Mouse (Mus musculus): ENCODE results near the gene Olfr5. TPM values are rescaled to one million over a fixed set of nuclear protein-coding genes. Genes with fewer than 3 reads are reported as not detected.
"Not testable (repeated sequence)": the region's sequence is repeated elsewhere in the genome, so short reads cannot be mapped to it uniquely, and the experiment has no call there.

Gene Olfr5
- total RNA-seq (2017), result not detected in 3 replicates

DNA sequence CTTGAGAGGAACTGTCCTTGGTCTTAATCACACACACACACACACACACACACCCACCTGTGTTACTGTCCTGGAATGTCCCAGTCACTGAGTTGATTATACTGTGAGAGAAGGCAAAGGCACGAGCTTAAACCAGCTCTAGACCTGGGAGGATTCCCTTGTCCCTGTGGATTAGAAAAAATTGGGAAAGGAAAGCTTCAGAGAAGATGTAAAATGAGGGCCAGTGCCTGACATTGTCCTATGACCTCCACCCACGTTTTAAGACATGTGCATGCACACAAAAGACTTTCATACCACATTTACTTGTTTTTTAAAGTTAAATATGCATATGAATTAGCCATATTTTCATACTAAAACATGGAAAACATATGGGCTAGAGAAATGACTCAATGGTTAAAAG, at the start of gene Olfr5:
Olfr5 (minus strand) TSS at position 101 of the 400 bp plus-strand sequence.
- no peak for ATAC-seq (replicated peaks; ENCODE audit: insufficient number of reproducible peaks, low FRiP score, low TSS enrichment, poor library complexity, severe bottlenecking)

GRCm38 (mm10) chr7:6526141-6526540, 39.4 kb upstream of the Olfr5 start:
- ATAC-seq (replicated peaks; ENCODE audit: insufficient number of reproducible peaks, low FRiP score, low TSS enrichment, poor library complexity, severe bottlenecking), result no peak

GRCm38 (mm10) chr7:6525001-6525400, 38.3 kb upstream of the Olfr5 start:
- ATAC-seq (replicated peaks; ENCODE audit: insufficient number of reproducible peaks, low FRiP score, low TSS enrichment, poor library complexity, severe bottlenecking), result no peak

DNA sequence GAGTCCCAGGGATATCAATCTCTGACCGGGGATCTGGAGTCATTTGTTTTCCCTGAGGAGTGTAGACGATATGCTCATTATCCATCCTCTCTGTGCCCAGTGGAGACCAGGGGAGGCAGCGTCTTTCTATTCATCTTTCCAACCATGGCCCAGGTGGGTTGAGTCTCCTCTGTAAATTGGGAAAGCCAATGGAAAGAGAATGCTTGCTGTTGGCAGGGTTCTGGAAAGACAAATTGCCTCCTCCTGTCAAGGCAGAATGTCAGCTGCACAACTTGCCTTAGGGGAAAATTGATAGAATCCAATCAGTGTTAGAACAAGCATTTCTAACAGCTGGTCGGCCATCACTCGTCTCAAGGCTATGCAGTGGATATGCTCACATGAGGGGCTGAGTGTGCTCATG, 36.1 kb upstream of the Olfr5 start, which contains the start of gene Olfr1349:
Olfr1349 (minus strand) TSS at position 101 of the 400 bp plus-strand sequence.
- no peak for ATAC-seq (replicated peaks; ENCODE audit: insufficient number of reproducible peaks, low FRiP score, low TSS enrichment, poor library complexity, severe bottlenecking)

DNA sequence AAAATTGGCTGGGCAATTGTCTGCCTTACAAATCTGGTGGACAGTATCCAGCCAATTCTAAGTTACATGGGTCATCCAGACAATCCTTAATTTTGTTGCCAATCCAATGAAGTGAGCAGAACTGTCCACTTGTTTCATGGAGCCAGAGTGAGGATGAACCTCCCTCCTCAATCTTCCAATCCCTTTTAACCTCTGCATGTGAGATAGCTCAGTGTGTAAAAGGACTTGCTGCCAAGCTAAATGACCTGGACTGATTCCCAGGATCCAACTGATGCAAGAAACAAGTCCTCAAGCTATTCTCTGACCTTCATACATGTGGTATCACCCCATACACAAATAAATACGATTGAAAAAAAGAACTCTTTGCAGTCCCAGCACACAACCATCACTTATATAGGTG, 34.9 kb upstream of the Olfr5 start:
- no peak for ATAC-seq (replicated peaks; ENCODE audit: insufficient number of reproducible peaks, low FRiP score, low TSS enrichment, poor library complexity, severe bottlenecking)

DNA sequence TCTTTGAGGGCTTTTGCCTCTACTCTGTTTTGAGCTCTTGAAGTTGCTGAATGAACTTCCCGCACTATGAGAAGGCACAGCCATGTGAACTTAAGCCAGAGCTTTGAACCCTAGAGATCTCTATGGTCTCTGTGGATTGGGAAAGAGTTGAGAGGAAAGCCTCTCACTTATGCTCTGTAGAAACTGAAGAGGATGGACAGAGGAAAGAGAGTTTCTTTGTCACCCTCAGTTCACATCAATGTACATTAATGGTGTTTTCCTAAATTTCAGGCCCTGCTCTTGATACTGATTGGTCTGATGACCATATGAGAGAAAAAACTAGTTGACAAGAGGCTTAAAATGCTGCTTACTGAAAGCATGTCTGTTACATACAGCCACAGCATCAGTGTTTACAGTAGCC, 21.9 kb upstream of the Olfr5 start, which contains the start of gene Olfr1348:
Olfr1348 (minus strand) TSS at position 101 of the 400 bp plus-strand sequence.
- ATAC-seq (replicated peaks; ENCODE audit: insufficient number of reproducible peaks, low FRiP score, low TSS enrichment, poor library complexity, severe bottlenecking), result no peak

- no peak for ATAC-seq (replicated peaks; ENCODE audit: insufficient number of reproducible peaks, low FRiP score, low TSS enrichment, poor library complexity, severe bottlenecking)
Observed at GRCm38 (mm10) chr7:6499655-6500054, 12.9 kb upstream of the Olfr5 start, which contains the start of gene Olfr1347. Gene Olfr1347 (minus strand): TSS chr7:6499755.

GRCm38 (mm10) chr7:6477633-6478032, 9.1 kb downstream of the Olfr5 start:
- not testable (repeated sequence) for ATAC-seq (replicated peaks; ENCODE audit: insufficient number of reproducible peaks, low FRiP score, low TSS enrichment, poor library complexity, severe bottlenecking)

GRCm38 (mm10) chr7:6466951-6467350, 19.8 kb downstream of the Olfr5 start, which contains the start of gene Olfr1346:
Gene Olfr1346 (plus strand): TSS chr7:6467101.
- ATAC-seq (replicated peaks; ENCODE audit: insufficient number of reproducible peaks, low FRiP score, low TSS enrichment, poor library complexity, severe bottlenecking), result no peak

DNA sequence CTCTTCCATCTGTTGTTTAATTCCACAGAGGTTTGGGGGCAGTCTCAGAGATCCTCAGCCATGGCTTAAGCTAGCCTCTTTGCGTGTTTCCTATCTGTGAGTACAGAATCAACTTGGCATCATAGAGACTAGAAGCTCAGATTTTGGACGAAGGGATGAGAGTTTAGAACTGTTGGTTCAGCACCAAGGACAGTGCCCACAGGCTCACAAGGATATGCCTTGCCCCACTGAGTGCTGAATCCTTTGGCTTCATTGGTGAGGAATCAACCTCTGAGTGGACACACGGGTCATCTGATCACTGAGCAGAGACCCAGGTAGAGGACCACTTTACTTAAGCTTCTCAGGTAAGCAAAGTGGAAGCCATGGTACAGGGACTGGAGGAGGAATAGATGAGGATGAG, 30.3 kb downstream of the Olfr5 start:
- no peak for ATAC-seq (replicated peaks; ENCODE audit: insufficient number of reproducible peaks, low FRiP score, low TSS enrichment, poor library complexity, severe bottlenecking)

DNA sequence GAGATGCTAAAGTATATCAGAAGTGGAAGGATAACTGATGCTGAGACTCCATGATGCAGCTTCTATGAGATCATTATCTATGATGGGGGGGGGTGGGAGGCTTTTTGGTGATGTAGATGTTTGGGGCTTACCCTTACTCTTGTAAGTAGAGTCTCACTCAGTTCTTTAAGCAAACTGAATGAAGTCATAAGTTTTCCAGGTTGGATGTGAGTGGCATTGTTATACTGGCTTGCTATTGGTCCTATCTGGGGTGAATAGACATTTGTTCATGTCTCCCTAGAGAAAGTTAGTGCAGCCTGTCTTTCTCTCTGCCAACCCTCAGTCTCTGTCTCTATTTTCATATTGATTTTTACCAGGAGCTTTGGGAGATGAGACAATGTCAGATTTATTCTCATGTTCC, 30.9 kb downstream of the Olfr5 start, which contains the start of gene Olfr1336:
Olfr1336 (plus strand) TSS at position 301 of the 400 bp plus-strand sequence.
- no peak for ATAC-seq (replicated peaks; ENCODE audit: insufficient number of reproducible peaks, low FRiP score, low TSS enrichment, poor library complexity, severe bottlenecking)

- no peak for ATAC-seq (replicated peaks; ENCODE audit: insufficient number of reproducible peaks, low FRiP score, low TSS enrichment, poor library complexity, severe bottlenecking)
Observed at GRCm38 (mm10) chr7:6447771-6448170, 39.0 kb downstream of the Olfr5 start.

- ATAC-seq (replicated peaks; ENCODE audit: insufficient number of reproducible peaks, low FRiP score, low TSS enrichment, poor library complexity, severe bottlenecking), result no peak
Observed at GRCm38 (mm10) chr7:6441173-6441572, 45.6 kb downstream of the Olfr5 start.

- ATAC-seq (replicated peaks; ENCODE audit: insufficient number of reproducible peaks, low FRiP score, low TSS enrichment, poor library complexity, severe bottlenecking), result no peak
Observed at GRCm38 (mm10) chr7:6438388-6438787, 48.4 kb downstream of the Olfr5 start, which contains the start of gene Olfr1344. Gene Olfr1344 (plus strand): TSS chr7:6438688.

DNA sequence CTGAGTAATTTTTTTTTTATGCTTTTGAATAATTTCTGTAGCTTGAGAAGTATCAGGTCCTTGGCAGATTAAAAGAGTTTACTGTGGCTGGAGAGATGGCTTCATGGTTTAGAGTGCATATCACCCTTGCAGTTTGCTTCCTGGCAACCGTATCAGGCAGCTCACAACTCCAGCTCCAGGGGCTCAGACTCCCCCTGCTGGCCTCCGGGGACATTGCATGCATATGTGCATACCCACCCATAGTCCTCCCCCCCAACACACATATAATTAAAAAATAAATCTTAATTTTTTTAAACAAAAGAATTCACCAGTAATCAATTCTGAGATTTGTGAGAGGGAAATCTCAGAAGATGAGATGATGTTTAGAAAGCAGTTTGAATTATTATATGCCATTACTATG, 56.4 kb downstream of the Olfr5 start:
- ATAC-seq (replicated peaks; ENCODE audit: insufficient number of reproducible peaks, low FRiP score, low TSS enrichment, poor library complexity, severe bottlenecking), result no peak

DNA sequence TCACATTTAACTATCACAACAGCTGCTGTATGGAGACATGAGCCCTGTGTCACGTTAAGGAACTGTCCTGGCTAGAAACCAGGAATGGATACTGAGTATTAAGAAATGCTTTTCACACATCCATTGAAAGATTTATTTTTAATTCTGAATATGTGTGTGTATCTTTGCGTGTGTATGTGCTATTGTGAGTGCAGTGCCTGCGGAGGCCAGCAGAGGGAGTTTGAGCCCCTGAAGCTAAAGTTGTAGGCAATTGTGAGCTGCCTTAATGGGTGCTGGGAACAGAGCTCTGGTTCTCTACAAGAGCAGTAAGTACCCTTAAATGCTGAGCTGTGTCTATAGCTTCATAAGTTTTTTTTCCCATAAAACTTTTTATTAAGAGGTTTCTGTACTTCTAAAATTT, 57.4 kb downstream of the Olfr5 start:
- ATAC-seq (replicated peaks; ENCODE audit: insufficient number of reproducible peaks, low FRiP score, low TSS enrichment, poor library complexity, severe bottlenecking), result no peak

Other genes starting within 250 kb of the Olfr5 start
- not detected in 3 replicates for gene Epp13, start 234.2 kb downstream of the Olfr5 start, total RNA-seq (2017)
- gene Zfp667, start 200.4 kb downstream of the Olfr5 start, total RNA-seq (2017), result 1.3 to 5.0 TPM (median 2.3 TPM) in 3 replicates
- gene Zfp583, start 155.7 kb downstream of the Olfr5 start, total RNA-seq (2017), result 1.3 to 1.9 TPM in 2 of 3 replicates, not detected in the other
- 0.19 TPM in 1 of 3 replicates, not detected in the others for gene Gm3854, start 143.2 kb downstream of the Olfr5 start, total RNA-seq (2017)
- 1.6 to 5.6 TPM (median 2.9 TPM) in 3 replicates for gene Zfp78, start 123.7 kb downstream of the Olfr5 start, total RNA-seq (2017)
- 1.6 to 3.7 TPM (median 2.9 TPM) in 3 replicates for gene Zfp28, start 103.6 kb downstream of the Olfr5 start, total RNA-seq (2017)
- not detected in 3 replicates for gene Smim17, start 88.2 kb downstream of the Olfr5 start, total RNA-seq (2017)
- not detected in 3 replicates for gene Gm20715, start 76.7 kb downstream of the Olfr5 start, total RNA-seq (2017)
- gene Olfr1344, start 48.3 kb downstream of the Olfr5 start, total RNA-seq (2017), result not detected in 3 replicates
- gene Olfr1336, start 30.8 kb downstream of the Olfr5 start, total RNA-seq (2017), result not detected in 3 replicates
- not detected in 3 replicates for gene Olfr1346, start 19.8 kb downstream of the Olfr5 start, total RNA-seq (2017)
- not detected in 3 replicates for gene Olfr1347, start 12.8 kb upstream of the Olfr5 start, total RNA-seq (2017)
- not detected in 3 replicates for gene Olfr1348, start 21.8 kb upstream of the Olfr5 start, total RNA-seq (2017)
- not detected in 3 replicates for gene Olfr1349, start 36.0 kb upstream of the Olfr5 start, total RNA-seq (2017)
- not detected in 3 replicates for gene Olfr1350, start 77.9 kb upstream of the Olfr5 start, total RNA-seq (2017)
- not detected in 3 replicates for gene Zim1, start 209.5 kb upstream of the Olfr5 start, total RNA-seq (2017)
- gene Peg3, start 243.5 kb upstream of the Olfr5 start, total RNA-seq (2017), result not detected in 3 replicates
- 0.85 TPM in 1 of 3 replicates, not detected in the others for gene Usp29, start 243.6 kb upstream of the Olfr5 start, total RNA-seq (2017)

All from monocyte, adult 5-6 weeks (primary cell).